Mouse (Mus musculus) kidney, postnatal 25 days (tissue): Measurements from ENCODE around the gene Prkcq.
A peak's percentile ranks its signal among the peaks of the same experiment; 100 is the strongest.

ENCODE experiments used
- DNase-seq, 2 experiments: peaks; one replicate each; pipeline ENCODE4 v3.0.0; 2021; ENCODE audit warnings: mixed read lengths in 2 of 2

The Prkcq gene

GRCm38 (mm10) chr2:11225485-11225876 is 53.6 kb downstream of the Prkcq start:
- no peak for DNase-seq

GRCm38 (mm10) chr2:11226555-11226954 is 54.6 kb downstream of the Prkcq start:
- no peak for DNase-seq

GRCm38 (mm10) chr2:11229126-11229525 is 57.2 kb downstream of the Prkcq start:
- DNase-seq: no peak

- DNase-seq: no peak
Measured at GRCm38 (mm10) chr2:11231118-11231517, 59.2 kb downstream of the Prkcq start.

GRCm38 (mm10) chr2:11231988-11232387 is 60.1 kb downstream of the Prkcq start:
- no peak for DNase-seq

- DNase-seq: no peak
Measured at GRCm38 (mm10) chr2:11238254-11238653, 66.3 kb downstream of the Prkcq start.

- DNase-seq: peak in 1 of 2 experiments; percentile 36
Measured at GRCm38 (mm10) chr2:11239523-11239922, 67.6 kb downstream of the Prkcq start.

GRCm38 (mm10) chr2:11245926-11246325 is 74.0 kb downstream of the Prkcq start:
- no peak for DNase-seq

- peak; percentile 52 to 76 for DNase-seq
Measured at GRCm38 (mm10) chr2:11253945-11254344, 82.0 kb downstream of the Prkcq start.

GRCm38 (mm10) chr2:11254446-11254845 is 82.5 kb downstream of the Prkcq start:
- no peak for DNase-seq

- DNase-seq: peak; percentile 52 to 75
Measured at GRCm38 (mm10) chr2:11257260-11257850, 85.4 kb downstream of the Prkcq start.

- DNase-seq: no peak
Measured at GRCm38 (mm10) chr2:11258181-11258580, 86.3 kb downstream of the Prkcq start.

- no peak for DNase-seq
Measured at GRCm38 (mm10) chr2:11259361-11259760, 87.5 kb downstream of the Prkcq start.

GRCm38 (mm10) chr2:11264836-11265235 is 92.9 kb downstream of the Prkcq start:
- DNase-seq: peak; percentile 43 to 57

- peak; percentile 25 to 49 for DNase-seq
Measured at GRCm38 (mm10) chr2:11265455-11265854, 93.5 kb downstream of the Prkcq start.

- DNase-seq: peak in 1 of 2 experiments; percentile 38
Measured at GRCm38 (mm10) chr2:11266294-11266693, 94.4 kb downstream of the Prkcq start.

GRCm38 (mm10) chr2:11278965-11279364 is 107.1 kb downstream of the Prkcq start:
- no peak for DNase-seq

- no peak for DNase-seq
Measured at GRCm38 (mm10) chr2:11280247-11280646, 108.3 kb downstream of the Prkcq start.

GRCm38 (mm10) chr2:11287834-11288530 is 116.1 kb downstream of the Prkcq start:
- DNase-seq: no peak

GRCm38 (mm10) chr2:11288531-11288846 is 116.6 kb downstream of the Prkcq start:
- peak; percentile 83 to 85 for DNase-seq

- no peak for DNase-seq
Measured at GRCm38 (mm10) chr2:11290931-11291330, 119.0 kb downstream of the Prkcq start.

GRCm38 (mm10) chr2:11291570-11292405 is 119.9 kb downstream of the Prkcq start:
- DNase-seq: no peak

- DNase-seq: peak in 1 of 2 experiments; percentile 4
Measured at GRCm38 (mm10) chr2:11293144-11293543, 121.2 kb downstream of the Prkcq start.
